Mouse (Mus musculus) erythroid progenitor cell, adult 5-6 weeks (primary cell): ENCODE results near the gene C2. TPM values are rescaled to one million over a fixed set of nuclear protein-coding genes. Genes with fewer than 3 reads are reported as not detected.

ENCODE experiments used
- ATAC-seq: replicated peaks from 2 replicates; pipeline ENCODE4 v1.8.0; 2016; ENCODE audit warnings: moderate number of reproducible peaks, mild to moderate bottlenecking, moderate TSS enrichment, inconsistent platforms; ENCODE audit not compliant: poor library complexity, low FRiP score, severe bottlenecking
- total RNA-seq, 2 experiments: library from RNA; stranded (forward) in 1 of 2; stranded (reverse) in 1 of 2; fragments of 150-400 nt in 1 of 2; fragments of 186-747, 209-891 nt in 1 of 2; gene quantifications; 2 replicates each; pipeline versions ENCODE4 v1.2.3 to v1.2.4; 2015 to 2017; ENCODE audit warnings: low replicate concordance in 2 of 2

Gene C2
- total RNA-seq (2015; ENCODE audit: low replicate concordance) (15.5 and 23.5 TPM in 2 replicates), total RNA-seq (2017; ENCODE audit: low replicate concordance) (1.8 TPM in 1 of 2 replicates, not detected in the other)

- peak; percentile 59 for ATAC-seq
Observed at GRCm38 (mm10) chr17:34898160-34898586, at the start of gene C2, which contains the start of gene Ehmt2. Gene C2, minus strand, starts transcription at chr17:34898265. Gene Ehmt2, plus strand, starts transcription at chr17:34898469.

GRCm38 (mm10) chr17:34947606-34948005, 49.5 kb upstream of the C2 start:
- no peak for ATAC-seq

- ATAC-seq = no peak
Observed at GRCm38 (mm10) chr17:34946486-34947140, 48.5 kb upstream of the C2 start.

- no peak for ATAC-seq
Observed at GRCm38 (mm10) chr17:34944362-34944761, 46.3 kb upstream of the C2 start.

- no peak for ATAC-seq
Observed at GRCm38 (mm10) chr17:34943128-34943815, 45.2 kb upstream of the C2 start.

- peak; percentile 46; the same call in 1 of the 2 replicates for ATAC-seq
Observed at GRCm38 (mm10) chr17:34941344-34942041, 43.4 kb upstream of the C2 start.

DNA sequence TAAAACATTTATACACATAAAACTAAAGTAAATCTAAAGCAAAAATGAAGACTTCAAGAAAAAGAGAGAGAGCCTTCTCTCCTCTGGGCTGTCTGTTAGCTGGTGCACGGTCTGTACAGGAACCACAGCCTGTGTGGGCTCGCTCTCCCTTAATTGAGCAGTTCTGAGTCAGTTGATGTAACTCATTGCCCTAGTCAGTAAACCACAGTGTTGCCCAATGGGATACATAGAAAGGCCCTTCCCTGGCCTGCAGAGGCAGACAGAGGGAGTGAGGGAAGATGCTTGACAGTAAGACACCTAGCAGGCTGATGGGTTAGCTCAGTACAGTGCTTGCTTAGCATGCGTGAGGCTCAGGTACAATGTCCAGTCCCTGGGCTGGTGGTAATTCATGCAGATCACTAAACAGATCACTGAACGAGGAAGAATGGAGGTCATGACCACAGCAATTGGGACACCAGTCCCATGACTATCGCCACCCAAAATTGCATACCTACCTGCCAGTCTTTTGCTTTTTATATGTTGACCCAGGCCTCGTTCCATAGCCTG, 40.0 kb upstream of the C2 start:
- ATAC-seq = no peak

- no peak for ATAC-seq
Observed at GRCm38 (mm10) chr17:34934830-34935229, 36.8 kb upstream of the C2 start.

DNA sequence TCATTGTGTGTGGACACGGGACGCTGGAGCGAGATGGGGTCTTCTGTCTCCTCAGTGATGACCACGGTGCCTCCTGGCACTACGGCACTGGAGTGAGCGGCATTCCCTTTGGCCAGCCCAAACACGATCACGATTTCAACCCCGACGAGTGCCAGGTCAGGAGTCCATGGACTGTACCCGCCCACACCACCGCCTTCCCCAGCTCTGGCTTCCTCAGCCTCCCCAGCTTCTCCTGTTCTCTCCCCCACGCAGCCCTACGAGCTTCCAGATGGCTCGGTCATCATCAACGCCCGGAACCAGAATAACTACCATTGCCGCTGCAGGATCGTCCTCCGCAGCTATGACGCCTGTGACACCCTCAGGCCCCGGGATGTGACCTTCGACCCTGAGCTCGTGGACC, 36.0 kb upstream of the C2 start:
- no peak for ATAC-seq

DNA sequence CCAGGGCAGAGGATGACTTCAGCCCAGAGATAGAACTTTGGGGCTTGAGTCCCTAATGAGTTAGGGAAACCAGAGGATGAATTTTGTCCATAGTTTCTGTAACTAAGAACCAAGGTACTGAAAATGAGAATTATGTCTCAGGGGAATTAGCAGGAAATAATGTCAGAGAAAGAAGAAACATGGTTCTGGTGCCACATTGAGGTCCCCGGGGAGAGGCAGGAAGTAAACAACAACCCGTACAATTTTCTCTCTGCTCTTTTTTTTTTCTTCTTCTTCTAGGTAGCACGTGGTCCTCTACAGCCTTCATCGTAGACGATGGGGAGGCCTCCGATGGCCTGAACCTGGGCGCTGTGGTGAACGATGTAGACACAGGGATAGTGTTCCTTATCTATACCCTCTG, 34.2 kb upstream of the C2 start:
- ATAC-seq = no peak

DNA sequence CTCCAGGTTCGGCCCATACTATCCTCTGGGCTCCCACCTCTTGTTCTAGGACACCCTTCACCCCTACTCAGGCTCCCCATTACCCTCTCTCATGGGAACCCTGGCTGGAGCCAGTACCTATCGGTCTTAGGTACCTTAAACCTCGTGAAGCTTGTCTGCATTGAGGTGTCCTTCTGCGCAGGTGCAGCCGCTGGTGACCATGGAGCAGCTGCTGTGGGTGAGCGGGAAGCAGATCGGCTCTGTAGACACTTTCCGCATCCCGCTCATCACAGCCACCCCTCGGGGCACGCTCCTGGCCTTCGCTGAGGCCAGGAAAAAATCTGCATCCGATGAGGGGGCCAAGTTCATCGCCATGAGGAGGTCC, 33.7 kb upstream of the C2 start:
- 0 out of 2 replicates have a peak, but pooled peaks have one; percentile 15 for ATAC-seq

GRCm38 (mm10) chr17:34931061-34931734, 33.1 kb upstream of the C2 start, which contains the start of gene Neu1:
Gene Neu1, plus strand, starts transcription at chr17:34931253.
- peak; percentile 93 for ATAC-seq

GRCm38 (mm10) chr17:34928841-34929240, 30.8 kb upstream of the C2 start:
- no peak for ATAC-seq

DNA sequence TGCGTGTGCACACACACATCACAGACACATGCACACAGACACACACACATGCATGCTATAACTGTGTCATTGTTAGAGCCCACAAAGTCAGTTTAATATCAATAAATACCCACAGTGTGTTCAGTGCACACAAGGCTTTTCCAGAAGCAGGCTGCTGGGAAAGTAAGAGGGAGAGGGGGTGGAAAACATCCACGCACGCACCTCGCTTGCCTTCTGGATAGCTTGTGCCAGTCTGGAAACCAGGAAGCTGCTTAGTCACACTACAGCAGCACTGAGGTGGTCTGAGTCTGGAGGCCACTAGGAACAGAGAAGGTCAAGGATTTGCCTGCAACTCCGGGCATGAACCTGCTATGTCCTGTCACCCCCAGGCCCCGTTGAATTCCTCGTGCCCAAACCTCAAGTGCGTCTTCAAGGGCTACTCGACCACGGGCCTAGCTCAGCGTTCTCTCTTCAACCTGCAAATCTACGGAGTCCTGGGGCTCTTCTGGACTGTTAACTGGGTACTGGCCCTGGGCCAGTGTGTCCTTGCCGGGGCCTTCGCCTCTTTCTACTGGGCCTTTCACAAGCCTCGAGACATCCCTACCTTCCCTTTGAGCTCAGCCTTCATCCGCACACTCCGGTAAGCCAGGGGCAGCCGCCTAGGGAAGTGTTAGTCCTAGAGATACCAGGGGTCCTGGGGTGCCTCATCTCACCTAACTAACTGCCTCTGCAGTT, 29.4 kb upstream of the C2 start:
- ATAC-seq = no peak

GRCm38 (mm10) chr17:34924258-34924657, 26.2 kb upstream of the C2 start:
- ATAC-seq = no peak

GRCm38 (mm10) chr17:34922939-34923338, 24.9 kb upstream of the C2 start:
- ATAC-seq = no peak

GRCm38 (mm10) chr17:34917188-34917587, 19.1 kb upstream of the C2 start:
- ATAC-seq = no peak

DNA sequence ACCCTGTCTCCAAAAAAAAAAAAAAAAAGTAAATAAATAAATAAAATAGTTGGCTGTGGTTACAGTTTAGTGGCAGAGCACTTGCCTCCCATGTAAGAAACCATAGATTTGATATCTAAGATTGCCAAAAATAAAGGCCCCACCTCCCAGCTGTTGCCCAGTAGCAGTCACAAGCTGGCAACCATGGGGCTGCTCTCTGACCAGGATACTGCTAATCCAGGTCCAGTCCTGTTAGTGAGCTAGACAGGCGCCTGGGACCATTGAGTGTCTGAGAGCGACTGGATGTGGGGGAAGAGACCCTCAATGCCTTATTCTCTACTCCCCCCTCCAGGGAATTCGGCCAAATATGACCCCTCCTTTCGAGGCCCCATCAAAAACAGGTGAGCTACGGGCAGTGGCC, 18.3 kb upstream of the C2 start:
- no peak for ATAC-seq

- ATAC-seq = no peak
Observed at GRCm38 (mm10) chr17:34915410-34915831, 17.4 kb upstream of the C2 start.
